Mouse (Mus musculus): ENCODE measurements around the gene Stpg2. TPM values are rescaled to one million over a fixed set of nuclear protein-coding genes. Genes with fewer than 3 reads are reported as not detected.

The Stpg2 gene
- 0.09 TPM in 1 of 2 replicates, not detected in the other for polyA plus RNA-seq (2014; fragmentation: Nextera tagmentation; extraction: Ambion mirVana)

DNA sequence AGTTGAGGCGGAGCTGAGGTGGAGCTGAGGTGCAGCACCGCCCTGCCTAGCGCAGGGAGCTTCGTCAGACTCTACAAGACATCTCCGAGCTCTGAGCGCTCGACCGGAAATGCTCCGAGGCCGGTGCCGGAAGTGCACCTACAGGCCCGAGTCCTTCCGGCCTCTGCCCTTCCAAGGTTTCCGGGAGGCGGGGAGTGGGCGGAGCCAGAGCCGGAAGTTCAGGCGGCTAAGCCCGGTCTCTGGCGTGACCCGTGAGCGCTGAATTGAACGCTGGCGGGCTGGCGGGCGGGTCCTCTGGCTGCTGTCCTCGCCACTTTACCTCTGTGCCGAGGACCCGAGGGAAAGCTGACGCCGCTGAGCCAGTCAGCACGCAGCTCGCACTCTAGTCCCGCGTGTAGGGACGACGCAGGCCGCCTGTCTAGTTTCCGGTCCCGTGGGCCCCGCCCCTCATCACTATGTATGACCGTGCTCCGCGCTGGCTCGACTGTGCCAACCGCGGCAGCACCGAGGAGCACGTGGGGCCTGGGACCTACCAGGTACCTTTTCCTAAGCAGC, at the start of gene Stpg2:
TSS of gene Stpg2 (plus strand) at position 251 of the 555 bp plus-strand sequence.
- H3K4me3 ChIP-seq (replicated peaks; ENCODE audit: low read length): peak within 1 kb of the TSS; percentile 61
- under 1% methylated on average over 49 of the region's 49 CpGs for WGBS
- peaks cover 24% of the 10 kb centered on the region for H3K27me3 ChIP-seq (ENCODE audit: control insufficient read depth, insufficient read depth, low read length)
- H3K9ac ChIP-seq: peak within 1 kb of the TSS; percentile 71
- peak within 1 kb of the TSS; percentile 97 for H3K27ac ChIP-seq
- peak; percentile 97 for DNase-seq (ENCODE audit: low spot score)
- H3K36me3 ChIP-seq (replicated peaks; ENCODE audit: control insufficient read depth, insufficient read depth): no peaks in the 10 kb centered on the region
- peak within 1 kb of the TSS; percentile 64 for H3K4me2 ChIP-seq (replicated peaks)
- ATAC-seq (ENCODE audit: low FRiP score): peak; percentile 99
- no peaks in the 10 kb centered on the region for H3K9me3 ChIP-seq (ENCODE audit: control insufficient read depth, low read length)
- no peaks in the 10 kb centered on the region for H3K4me1 ChIP-seq (replicated peaks; ENCODE audit: control insufficient read depth, insufficient read depth, low read length)

DNA sequence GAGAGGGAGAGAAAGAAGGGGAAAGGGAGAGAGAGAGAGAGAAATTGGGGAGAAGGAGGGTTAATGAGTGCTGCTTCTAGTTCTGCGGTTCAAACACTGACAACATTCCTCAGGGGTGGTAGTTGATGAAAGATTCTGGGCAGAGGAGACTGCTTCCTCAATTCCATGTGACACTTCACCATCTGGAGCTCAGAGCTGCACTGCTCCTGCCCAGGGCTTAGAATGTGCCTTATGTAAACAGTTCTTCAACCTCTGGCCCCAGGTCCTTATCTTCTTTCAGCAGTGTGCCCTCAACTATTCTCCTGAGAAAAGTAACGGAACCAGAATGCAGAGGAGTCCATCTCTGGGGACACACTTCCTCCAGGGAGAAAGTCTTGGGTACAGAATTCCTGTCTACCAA, 43.3 kb upstream of the Stpg2 start:
- Histone ChIP-seq H3K4me1 (replicated peaks; ENCODE audit: control insufficient read depth, insufficient read depth, low read length) (no peaks in the 10 kb centered on the region), H3K9ac (no peak overlapping the region), H3K9me3 (ENCODE audit: control insufficient read depth, low read length) (no peaks in the 10 kb centered on the region), H3K4me3 (replicated peaks; ENCODE audit: low read length) (no peak overlapping the region), H3K27ac (no peak overlapping the region), H3K36me3 (replicated peaks; ENCODE audit: control insufficient read depth, insufficient read depth) (no peaks in the 10 kb centered on the region), H3K27me3 (ENCODE audit: control insufficient read depth, insufficient read depth, low read length) (no peaks in the 10 kb centered on the region), H3K4me2 (replicated peaks) (no peak overlapping the region)
- 54% methylated on average over 2 of the region's 2 CpGs for WGBS
- DNase-seq (ENCODE audit: low spot score) (no peak), ATAC-seq (ENCODE audit: low FRiP score) (no peak)

DNA sequence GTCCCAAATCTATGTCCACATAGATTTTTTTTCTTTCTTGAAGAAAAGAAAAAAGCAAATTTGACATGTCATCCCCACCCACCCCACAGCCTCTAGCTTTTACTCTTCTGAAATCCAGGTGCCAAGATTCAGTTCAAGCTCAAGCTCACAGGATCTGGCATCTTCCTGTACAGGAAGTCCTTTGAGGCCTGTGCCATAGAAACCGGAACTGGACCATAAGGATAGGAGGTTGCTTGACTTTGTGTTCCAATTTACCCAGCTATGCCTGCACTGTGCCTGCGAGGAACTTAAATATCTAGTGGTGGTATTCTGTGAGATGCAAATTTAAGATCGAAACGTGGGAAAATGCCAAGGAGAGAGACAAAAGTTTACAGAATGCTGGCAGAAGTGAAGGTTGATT, 42.8 kb upstream of the Stpg2 start:
- no peak overlapping the region for H3K4me3 ChIP-seq (replicated peaks; ENCODE audit: low read length)
- DNase-seq (ENCODE audit: low spot score): no peak
- no peak overlapping the region for H3K9ac ChIP-seq
- H3K4me1 ChIP-seq (replicated peaks; ENCODE audit: control insufficient read depth, insufficient read depth, low read length): no peaks in the 10 kb centered on the region
- 82% methylated on average over 4 of the region's 4 CpGs for WGBS
- no peak overlapping the region for H3K4me2 ChIP-seq (replicated peaks)
- H3K27me3 ChIP-seq (ENCODE audit: control insufficient read depth, insufficient read depth, low read length): no peaks in the 10 kb centered on the region
- H3K27ac ChIP-seq: no peak overlapping the region
- ATAC-seq (ENCODE audit: low FRiP score): no peak
- no peaks in the 10 kb centered on the region for H3K36me3 ChIP-seq (replicated peaks; ENCODE audit: control insufficient read depth, insufficient read depth)
- no peaks in the 10 kb centered on the region for H3K9me3 ChIP-seq (ENCODE audit: control insufficient read depth, low read length)

DNA sequence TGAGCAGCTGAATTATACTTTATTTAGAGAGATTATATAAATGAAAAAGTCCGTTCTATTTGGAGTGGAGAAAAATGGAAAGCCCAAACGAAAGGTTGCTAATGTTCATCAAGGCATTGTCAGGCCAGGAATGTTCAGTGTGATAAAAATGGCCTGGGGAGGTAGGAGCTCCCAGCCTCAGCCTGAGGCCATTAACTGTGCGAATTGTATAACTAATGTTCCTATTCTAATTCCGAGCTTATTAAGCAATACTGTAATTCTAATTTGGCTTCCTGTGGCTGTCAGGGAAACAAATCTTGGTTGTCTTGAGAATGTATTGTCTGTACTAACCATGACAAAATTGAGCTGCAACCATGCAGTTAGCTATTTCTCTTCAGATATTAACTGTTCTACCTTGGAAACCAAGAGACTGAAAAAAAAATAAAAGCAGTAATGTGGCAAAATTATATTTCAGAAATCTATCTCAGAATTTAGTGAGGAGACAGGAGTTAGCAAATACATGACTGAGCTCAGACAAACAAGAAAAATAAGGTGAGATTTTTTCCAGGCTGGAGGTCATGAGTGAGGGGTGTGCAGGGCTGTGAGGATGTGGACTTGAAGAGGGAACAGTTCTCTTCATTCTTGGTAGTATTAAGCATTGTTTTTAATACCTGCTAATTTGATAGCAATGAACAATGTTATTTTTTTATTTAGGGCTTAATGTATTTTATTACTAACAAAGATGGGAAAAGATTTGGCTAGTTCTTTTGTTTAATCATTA, 36.8 kb upstream of the Stpg2 start:
- DNase-seq (ENCODE audit: low spot score): no peak
- H3K4me2 ChIP-seq (replicated peaks): no peak overlapping the region
- H3K4me1 ChIP-seq (replicated peaks; ENCODE audit: control insufficient read depth, insufficient read depth, low read length): peaks cover 4% of the 10 kb centered on the region; the same call in 1 of the 2 replicates
- H3K4me3 ChIP-seq (replicated peaks; ENCODE audit: low read length): no peak overlapping the region
- H3K9ac ChIP-seq: no peak overlapping the region
- H3K9me3 ChIP-seq (ENCODE audit: control insufficient read depth, low read length): no peaks in the 10 kb centered on the region
- ATAC-seq (ENCODE audit: low FRiP score): no peak
- no peaks in the 10 kb centered on the region for H3K27me3 ChIP-seq (ENCODE audit: control insufficient read depth, insufficient read depth, low read length)
- no peaks in the 10 kb centered on the region for H3K36me3 ChIP-seq (replicated peaks; ENCODE audit: control insufficient read depth, insufficient read depth)
- H3K27ac ChIP-seq: no peak overlapping the region; the same call in 1 of the 2 replicates
- WGBS: 26% methylated on average over 4 of the region's 4 CpGs

DNA sequence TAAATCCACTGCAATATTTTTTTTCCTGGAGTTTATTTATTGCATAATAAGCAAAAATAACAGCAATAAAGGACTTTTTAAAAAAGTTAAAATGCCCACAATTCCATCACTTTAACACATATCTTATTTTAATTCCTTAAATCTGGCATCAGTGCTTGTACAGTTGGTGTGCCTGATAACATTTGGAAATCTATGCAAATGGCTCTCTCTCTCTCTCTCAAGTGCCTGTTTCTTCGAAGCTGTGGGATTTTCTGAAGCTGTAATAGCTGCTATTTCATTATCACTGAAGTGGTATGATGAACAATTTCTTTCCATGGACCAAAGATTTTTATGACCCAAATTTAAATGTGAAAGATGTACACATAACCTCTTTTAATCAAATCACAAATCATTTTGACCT, 35.8 kb upstream of the Stpg2 start:
- WGBS: 43% methylated on average over 1 of the region's 1 CpGs
- H3K27me3 ChIP-seq (ENCODE audit: control insufficient read depth, insufficient read depth, low read length): no peaks in the 10 kb centered on the region
- H3K4me2 ChIP-seq (replicated peaks): no peak overlapping the region
- no peak overlapping the region for H3K27ac ChIP-seq
- ATAC-seq (ENCODE audit: low FRiP score) (no peak), DNase-seq (ENCODE audit: low spot score) (no peak)
- H3K4me1 ChIP-seq (replicated peaks; ENCODE audit: control insufficient read depth, insufficient read depth, low read length): peaks cover 4% of the 10 kb centered on the region; the same call in 1 of the 2 replicates
- H3K4me3 ChIP-seq (replicated peaks; ENCODE audit: low read length): no peak overlapping the region
- H3K9ac ChIP-seq: no peak overlapping the region
- no peaks in the 10 kb centered on the region for H3K36me3 ChIP-seq (replicated peaks; ENCODE audit: control insufficient read depth, insufficient read depth)
- no peaks in the 10 kb centered on the region for H3K9me3 ChIP-seq (ENCODE audit: control insufficient read depth, low read length)

DNA sequence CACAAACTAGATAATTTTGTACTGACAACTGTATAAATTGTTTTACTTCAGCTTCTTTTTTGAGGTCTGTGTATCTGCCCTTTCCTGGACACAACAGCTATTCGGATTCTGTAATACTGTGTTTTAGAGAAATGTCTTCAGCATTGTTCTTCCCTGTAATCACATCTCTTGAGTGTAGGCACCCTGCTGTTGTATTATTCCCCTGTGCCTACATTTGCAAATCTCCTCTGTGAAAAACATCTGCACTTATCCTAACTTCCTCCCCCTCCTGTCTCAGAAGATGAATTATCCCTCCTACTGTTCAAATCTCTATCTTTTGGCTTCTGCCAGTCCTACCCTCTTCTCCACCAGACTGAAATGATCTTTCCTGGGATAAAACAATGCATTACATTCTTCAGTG, 28.6 kb upstream of the Stpg2 start:
- Histone ChIP-seq H3K4me3 (replicated peaks; ENCODE audit: low read length) (no peak overlapping the region), H3K36me3 (replicated peaks; ENCODE audit: control insufficient read depth, insufficient read depth) (no peaks in the 10 kb centered on the region), H3K27ac (no peak overlapping the region), H3K9ac (no peak overlapping the region), H3K27me3 (ENCODE audit: control insufficient read depth, insufficient read depth, low read length) (no peaks in the 10 kb centered on the region), H3K4me1 (replicated peaks; ENCODE audit: control insufficient read depth, insufficient read depth, low read length) (no peaks in the 10 kb centered on the region), H3K9me3 (ENCODE audit: control insufficient read depth, low read length) (0 out of 2 replicates have a peak, but pooled peaks cover 6% of the 10 kb centered on the region), H3K4me2 (replicated peaks) (no peak overlapping the region)
- ATAC-seq (ENCODE audit: low FRiP score) (no peak), DNase-seq (ENCODE audit: low spot score) (no peak)
- 19% methylated on average over 1 of the region's 1 CpGs for WGBS

DNA sequence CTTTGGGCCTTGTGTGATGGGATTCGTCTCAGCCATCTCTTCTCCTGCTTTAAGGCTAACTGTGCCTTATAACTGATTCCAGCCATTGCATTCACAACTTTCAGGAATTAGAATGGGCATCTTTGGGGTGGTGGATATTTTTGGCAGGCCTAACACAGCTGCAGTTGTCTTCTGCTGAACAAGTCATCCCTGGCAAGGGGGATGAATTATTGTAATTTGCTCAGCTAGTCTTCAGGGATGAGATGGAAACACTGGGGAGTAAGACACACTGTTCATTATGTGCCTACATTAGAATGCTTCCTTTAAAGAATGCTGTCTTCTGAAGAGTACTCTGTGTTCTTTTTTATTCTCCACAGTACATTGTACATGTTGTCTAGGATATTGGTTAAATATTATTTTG, 14.0 kb upstream of the Stpg2 start:
- Histone ChIP-seq H3K27ac (no peak overlapping the region), H3K9me3 (ENCODE audit: control insufficient read depth, low read length) (no peaks in the 10 kb centered on the region), H3K36me3 (replicated peaks; ENCODE audit: control insufficient read depth, insufficient read depth) (no peaks in the 10 kb centered on the region), H3K27me3 (ENCODE audit: control insufficient read depth, insufficient read depth, low read length) (no peaks in the 10 kb centered on the region), H3K9ac (no peak overlapping the region), H3K4me3 (replicated peaks; ENCODE audit: low read length) (no peak overlapping the region), H3K4me2 (replicated peaks) (no peak overlapping the region), H3K4me1 (replicated peaks; ENCODE audit: control insufficient read depth, insufficient read depth, low read length) (no peaks in the 10 kb centered on the region)
- ATAC-seq (ENCODE audit: low FRiP score) (no peak), DNase-seq (ENCODE audit: low spot score) (no peak)
- WGBS: 52% methylated on average over 1 of the region's 1 CpGs

DNA sequence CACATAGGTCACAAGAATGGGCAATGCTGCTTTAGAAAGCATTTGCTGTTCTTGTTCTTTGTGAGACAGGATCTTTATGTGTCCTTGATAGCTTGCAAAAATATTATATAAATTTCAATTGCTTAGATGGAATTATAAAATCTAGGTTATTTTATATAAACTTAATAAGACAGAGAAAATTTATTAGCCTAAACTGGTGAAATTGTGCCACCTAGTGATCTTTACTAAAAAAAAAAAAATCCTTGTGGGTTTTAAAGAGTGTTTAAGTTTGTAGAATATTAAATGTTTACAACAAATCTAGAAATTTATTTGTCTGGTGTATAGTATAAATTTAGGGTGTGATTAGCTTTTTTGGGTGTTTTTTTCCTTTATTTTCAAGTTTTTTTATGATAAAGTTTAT, 11.6 kb upstream of the Stpg2 start:
- Histone ChIP-seq H3K27ac (no peak overlapping the region), H3K4me3 (replicated peaks; ENCODE audit: low read length) (no peak overlapping the region), H3K9me3 (ENCODE audit: control insufficient read depth, low read length) (no peaks in the 10 kb centered on the region), H3K4me1 (replicated peaks; ENCODE audit: control insufficient read depth, insufficient read depth, low read length) (no peaks in the 10 kb centered on the region), H3K27me3 (ENCODE audit: control insufficient read depth, insufficient read depth, low read length) (no peaks in the 10 kb centered on the region; the same call in 1 of the 2 replicates), H3K36me3 (replicated peaks; ENCODE audit: control insufficient read depth, insufficient read depth) (no peaks in the 10 kb centered on the region), H3K9ac (no peak overlapping the region), H3K4me2 (replicated peaks) (no peak overlapping the region)
- peak; percentile 52 for DNase-seq (ENCODE audit: low spot score)
- ATAC-seq (ENCODE audit: low FRiP score): no peak

DNA sequence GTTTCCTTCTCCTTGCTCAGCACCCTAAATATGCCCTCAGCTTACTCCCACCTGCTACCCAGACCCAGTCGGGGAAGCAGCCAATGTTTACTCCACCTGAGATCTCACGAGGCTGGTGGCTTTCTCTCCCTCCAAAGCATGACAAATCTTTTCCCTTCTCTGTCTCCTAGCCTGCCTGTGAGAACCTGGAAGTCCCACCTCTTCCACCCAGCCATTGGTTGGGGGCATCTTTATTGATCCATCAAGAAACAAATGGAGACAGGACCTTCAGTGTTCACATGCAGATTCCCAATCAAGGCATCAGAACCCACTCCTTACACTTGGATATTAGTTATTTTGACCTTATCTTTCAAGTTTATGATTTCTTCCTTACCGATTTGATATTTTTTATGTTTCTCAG, 7.1 kb upstream of the Stpg2 start:
- WGBS: 71% methylated on average over 3 of the region's 3 CpGs
- Histone ChIP-seq H3K9ac (no peak overlapping the region), H3K9me3 (ENCODE audit: control insufficient read depth, low read length) (no peaks in the 10 kb centered on the region), H3K27me3 (ENCODE audit: control insufficient read depth, insufficient read depth, low read length) (peaks cover 13% of the 10 kb centered on the region), H3K36me3 (replicated peaks; ENCODE audit: control insufficient read depth, insufficient read depth) (no peaks in the 10 kb centered on the region), H3K4me1 (replicated peaks; ENCODE audit: control insufficient read depth, insufficient read depth, low read length) (no peaks in the 10 kb centered on the region), H3K4me2 (replicated peaks) (no peak overlapping the region), H3K27ac (no peak overlapping the region), H3K4me3 (replicated peaks; ENCODE audit: low read length) (no peak overlapping the region)
- DNase-seq (ENCODE audit: low spot score): no peak
- ATAC-seq (ENCODE audit: low FRiP score): no peak

Data from hindbrain, embryonic 14.5 days (tissue).